Mouse (Mus musculus) E14TG2a.4 (cell line): ENCODE measurements at regions not wholly inside any gene's neighbourhood (a gene's known extent, or its start where the extent isn't known, plus 50 kb on each side); places are given as distances from the start of the nearest gene placed in this dataset.

ENCODE experiments used
- CTCF ChIP-seq: conservative IDR thresholded peaks from 2 replicates; pipeline ENCODE4 v1.5.1; 2014; ENCODE audit warnings: low read length
- POU5F1 ChIP-seq: IDR thresholded peaks from 2 replicates; pipeline ENCODE4 v1.6.1; 2014; ENCODE audit warnings: low read length, borderline replicate concordance

GRCm38 (mm10) chr4:124236476-124236875, 318.7 kb upstream of the 4930535I16Rik start:
- no peak for TF ChIP-seq CTCF
- TF ChIP-seq POU5F1 = no peak
